Mouse (Mus musculus) forebrain, embryonic 14.5 days (tissue): ENCODE results near the gene Serp1. TPM values are rescaled to one million over a fixed set of nuclear protein-coding genes. Genes with fewer than 3 reads are reported as not detected.

Experiments used
- ATAC-seq: fragments of 200-750 bp; cut with Nextera tagmentation; 2 replicates; pipeline ENCODE4 v1.8.0; 2017; ENCODE audit warnings: mild to moderate bottlenecking, moderate library complexity
- DNase-seq: peaks from one replicate; pipeline ENCODE4 v3.0.0-alpha.2; 2015; ENCODE audit warnings: low spot score
- H3K27ac ChIP-seq: fragments of 300-500 bp; sonication (generic); 2 replicates; pipeline ENCODE4 v1.5.1; 2014; ENCODE audit warnings: low read depth, mild to moderate bottlenecking, control low read depth, low read length, moderate library complexity
- H3K27me3 ChIP-seq: fragments of 300-500 bp; sonication (generic); replicated peaks from 2 replicates; pipeline ENCODE4 v1.6.1; 2014; ENCODE audit warnings: low read length, control low read depth, mixed read lengths; ENCODE audit not compliant: control insufficient read depth, insufficient read depth
- H3K36me3 ChIP-seq: fragments of 300-500 bp; sonication (generic); 2 replicates; pipeline ENCODE4 v1.6.1; 2014; ENCODE audit warnings: low read length, control low read depth; ENCODE audit not compliant: control insufficient read depth, insufficient read depth
- H3K4me1 ChIP-seq: fragments of 300-500 bp; sonication (generic); 2 replicates; pipeline ENCODE4 v1.6.1; 2014; ENCODE audit warnings: antibody characterized with exemption, low read length, control low read depth; ENCODE audit not compliant: control insufficient read depth, insufficient read depth
- H3K4me2 ChIP-seq: fragments of 300-500 bp; sonication (generic); 2 replicates; pipeline ENCODE4 v1.6.1; 2014; ENCODE audit warnings: mild to moderate bottlenecking, control low read depth, low read length
- H3K4me3 ChIP-seq: fragments of 300-500 bp; sonication (generic); 2 replicates; pipeline ENCODE4 v1.5.1; 2014; ENCODE audit warnings: low read depth, low read length, control low read depth
- H3K9ac ChIP-seq: fragments of 300-500 bp; sonication (generic); 2 replicates; pipeline ENCODE4 v1.6.1; 2014; ENCODE audit warnings: mild to moderate bottlenecking, low read length, control low read depth, moderate library complexity
- H3K9me3 ChIP-seq: fragments of 300-500 bp; sonication (generic); replicated peaks from 2 replicates; pipeline ENCODE4 v1.6.1; 2016; ENCODE audit warnings: low read length, control low read depth, mixed read lengths; ENCODE audit not compliant: control insufficient read depth
- WGBS: fragments of 180-500 bp; shearing (Covaris S2); extraction: QIAGEN DNeasy Blood & Tissue Kit; methylation state at CpG from one replicate; pipeline ENCODE4 v1.1.7; 2014; 5-methylcytosine and 5-hydroxymethylcytosine counted together
- polyA plus RNA-seq: library from polyadenylated mRNA; unstranded; fragments of >200 nt; fragmentation: Nextera tagmentation; extraction: Ambion mirVana; gene quantifications from 2 replicates; pipeline ENCODE4 v1.2.1, GENCODE M21; 2014

Gene Serp1
- polyA plus RNA-seq, 1 experiment from 2014 or later, result 95.1 TPM

GRCm38 (mm10) chr3:58525166-58525565 lies 526 bp downstream of the Serp1 start:
- WGBS, result 0% methylated on average over 40 of the region's 40 CpGs
- H3K4me1 ChIP-seq, result peaks cover 9% of the 10 kb centered on the region; the same call in 1 of the 2 replicates
- H3K4me2 ChIP-seq, result peak overlapping the region; percentile 52
- H3K4me3 ChIP-seq, result peak overlapping the region; percentile 73
- peaks cover 20% of the 10 kb centered on the region for H3K36me3 ChIP-seq
- ATAC-seq, result peak; percentile 44
- H3K9me3 ChIP-seq, result no peaks in the 10 kb centered on the region
- DNase-seq, result no peak
- peak overlapping the region; percentile 86 for H3K9ac ChIP-seq
- H3K27ac ChIP-seq, result peak overlapping the region; percentile 89
- no peaks in the 10 kb centered on the region for H3K27me3 ChIP-seq

GRCm38 (mm10) chr3:58524246-58524645 lies 1.4 kb downstream of the Serp1 start:
- H3K9ac ChIP-seq, result peak overlapping the region; percentile 86; the same call in 1 of the 2 replicates
- peaks cover 21% of the 10 kb centered on the region for H3K36me3 ChIP-seq
- no peaks in the 10 kb centered on the region for H3K27me3 ChIP-seq
- DNase-seq (no peak), ATAC-seq (no peak)
- no peak overlapping the region for H3K27ac ChIP-seq
- H3K9me3 ChIP-seq, result no peaks in the 10 kb centered on the region
- 70% methylated on average over 4 of the region's 4 CpGs for WGBS
- peak overlapping the region; percentile 73 for H3K4me3 ChIP-seq
- H3K4me2 ChIP-seq, result peak overlapping the region; percentile 52
- H3K4me1 ChIP-seq, result peaks cover 9% of the 10 kb centered on the region; the same call in 1 of the 2 replicates

- peaks cover 9% of the 10 kb centered on the region; the same call in 1 of the 2 replicates for H3K4me1 ChIP-seq
- no peaks in the 10 kb centered on the region for H3K9me3 ChIP-seq
- ATAC-seq (no peak), DNase-seq (no peak)
- H3K36me3 ChIP-seq, result peaks cover 21% of the 10 kb centered on the region
- no peak overlapping the region for H3K4me2 ChIP-seq
- H3K9ac ChIP-seq, result no peak overlapping the region
- H3K27me3 ChIP-seq, result no peaks in the 10 kb centered on the region
- H3K27ac ChIP-seq, result no peak overlapping the region
- H3K4me3 ChIP-seq, result no peak overlapping the region
- 97% methylated on average over 3 of the region's 3 CpGs for WGBS
Measured at GRCm38 (mm10) chr3:58523386-58523785, 2.3 kb downstream of the Serp1 start.

- 89% methylated on average over 2 of the region's 2 CpGs for WGBS
- Histone ChIP-seq H3K9ac (no peak overlapping the region), H3K4me1 (peaks cover 4% of the 10 kb centered on the region; the same call in 1 of the 2 replicates), H3K36me3 (peaks cover 21% of the 10 kb centered on the region), H3K27ac (no peak overlapping the region), H3K4me3 (no peak overlapping the region), H3K27me3 (no peaks in the 10 kb centered on the region), H3K4me2 (no peak overlapping the region), H3K9me3 (no peaks in the 10 kb centered on the region)
- no peak for DNase-seq
- ATAC-seq, result no peak
Measured at GRCm38 (mm10) chr3:58521361-58521760, 4.3 kb downstream of the Serp1 start.

GRCm38 (mm10) chr3:58520286-58520685 lies 5.4 kb downstream of the Serp1 start:
- peaks cover 4% of the 10 kb centered on the region; the same call in 1 of the 2 replicates for H3K4me1 ChIP-seq
- H3K4me2 ChIP-seq, result no peak overlapping the region
- H3K27ac ChIP-seq, result no peak overlapping the region
- DNase-seq (no peak), ATAC-seq (no peak)
- H3K9ac ChIP-seq, result no peak overlapping the region
- H3K27me3 ChIP-seq, result no peaks in the 10 kb centered on the region
- no peaks in the 10 kb centered on the region for H3K9me3 ChIP-seq
- 90% methylated on average over 6 of the region's 6 CpGs for WGBS
- no peak overlapping the region for H3K4me3 ChIP-seq
- H3K36me3 ChIP-seq, result peaks cover 21% of the 10 kb centered on the region

- H3K27ac ChIP-seq, result no peak overlapping the region
- H3K4me1 ChIP-seq, result peaks cover 4% of the 10 kb centered on the region; the same call in 1 of the 2 replicates
- H3K27me3 ChIP-seq, result no peaks in the 10 kb centered on the region
- H3K4me3 ChIP-seq, result no peak overlapping the region
- H3K36me3 ChIP-seq, result peaks cover 21% of the 10 kb centered on the region
- 63% methylated on average over 3 of the region's 3 CpGs for WGBS
- no peak overlapping the region for H3K4me2 ChIP-seq
- ATAC-seq (no peak), DNase-seq (no peak)
- H3K9me3 ChIP-seq, result no peaks in the 10 kb centered on the region
- no peak overlapping the region for H3K9ac ChIP-seq
Measured at GRCm38 (mm10) chr3:58519536-58519935, 6.2 kb downstream of the Serp1 start.

GRCm38 (mm10) chr3:58518962-58519361 lies 6.7 kb downstream of the Serp1 start:
- no peak overlapping the region for H3K4me2 ChIP-seq
- no peaks in the 10 kb centered on the region; the same call in 1 of the 2 replicates for H3K4me1 ChIP-seq
- WGBS, result 92% methylated on average over 2 of the region's 2 CpGs
- H3K9ac ChIP-seq, result no peak overlapping the region
- ATAC-seq (no peak), DNase-seq (no peak)
- H3K9me3 ChIP-seq, result no peaks in the 10 kb centered on the region
- peaks cover 21% of the 10 kb centered on the region for H3K36me3 ChIP-seq
- H3K27me3 ChIP-seq, result no peaks in the 10 kb centered on the region
- no peak overlapping the region for H3K4me3 ChIP-seq
- no peak overlapping the region for H3K27ac ChIP-seq

- Histone ChIP-seq H3K9ac (no peak overlapping the region), H3K36me3 (peaks cover 16% of the 10 kb centered on the region), H3K4me1 (no peaks in the 10 kb centered on the region), H3K4me3 (no peak overlapping the region), H3K4me2 (no peak overlapping the region), H3K9me3 (no peaks in the 10 kb centered on the region), H3K27ac (no peak overlapping the region), H3K27me3 (no peaks in the 10 kb centered on the region)
- DNase-seq (no peak), ATAC-seq (no peak)
- WGBS, result 84% methylated on average over 5 of the region's 5 CpGs
Measured at GRCm38 (mm10) chr3:58517800-58518199, 7.9 kb downstream of the Serp1 start.

- no peak for ATAC-seq
- Histone ChIP-seq H3K36me3 (peaks cover 14% of the 10 kb centered on the region), H3K27me3 (no peaks in the 10 kb centered on the region), H3K4me3 (no peak overlapping the region), H3K4me1 (no peaks in the 10 kb centered on the region), H3K4me2 (no peak overlapping the region), H3K27ac (no peak overlapping the region), H3K9ac (no peak overlapping the region), H3K9me3 (no peaks in the 10 kb centered on the region)
- WGBS, result 90% methylated on average over 5 of the region's 5 CpGs
- DNase-seq, result no peak
Measured at GRCm38 (mm10) chr3:58517258-58517657, 8.4 kb downstream of the Serp1 start.
